Mouse (Mus musculus) heart, adult 2 months (tissue): ENCODE data around the gene Mnt. TPM values are rescaled to one million over a fixed set of nuclear protein-coding genes. Genes with fewer than 3 reads are reported as not detected.
A peak's percentile ranks its signal among the peaks of the same experiment; 100 is the strongest.
"Not testable (repeated sequence)": the region's sequence is repeated elsewhere in the genome, so short reads cannot be mapped to it uniquely, and the experiment has no call there.

Experiments used
- DNase-seq, 2 experiments: peaks; one replicate each; pipeline ENCODE4 v3.0.0; 2021
- H3K27ac ChIP-seq: fragments of 200-600 bp; 2 replicates; pipeline ENCODE4 v1.8.1; 2022
- H3K27me3 ChIP-seq: fragments of 200-500 bp; 2 replicates; pipeline ENCODE4 v1.6.1; 2012; ENCODE audit warnings: mild to moderate bottlenecking, low read length, inconsistent platforms, mixed read lengths; ENCODE audit not compliant: control insufficient read depth, insufficient read depth
- H3K36me3 ChIP-seq: fragments of 200-500 bp; 2 replicates; pipeline ENCODE4 v1.6.1; 2012; ENCODE audit warnings: low read length, inconsistent platforms; ENCODE audit not compliant: control insufficient read depth, insufficient read depth
- H3K4me1 ChIP-seq: fragments of 200-500 bp; 2 replicates; pipeline ENCODE4 v1.6.1; 2011; ENCODE audit warnings: low read length; ENCODE audit not compliant: control insufficient read depth, insufficient read depth
- H3K4me3 ChIP-seq: fragments of 200-600 bp; 2 replicates; pipeline ENCODE4 v1.8.1; 2022
- H3K79me2 ChIP-seq: fragments of 200-500 bp; replicated peaks from 2 replicates; pipeline ENCODE4 v1.6.1; 2012; ENCODE audit warnings: mild to moderate bottlenecking, inconsistent platforms, low read length, moderate library complexity, mixed read lengths; ENCODE audit not compliant: control insufficient read depth, insufficient read depth
- H3K9ac ChIP-seq: fragments of 200-500 bp; 2 replicates; pipeline ENCODE4 v1.6.1; 2012; ENCODE audit warnings: low read depth, mild to moderate bottlenecking, control low read depth, inconsistent platforms, low read length, mixed read lengths
- CTCF ChIP-seq: fragments of 200-600 bp; IDR thresholded peaks from 2 replicates; pipeline ENCODE4 v1.8.1; 2022; ENCODE audit warnings: antibody characterized with exemption, mild to moderate bottlenecking, moderate library complexity
- EP300 ChIP-seq: fragments of 200-500 bp; IDR thresholded peaks from 2 replicates; pipeline ENCODE4 v1.6.1; 2011; ENCODE audit warnings: low read depth, low read length, control low read depth; ENCODE audit not compliant: insufficient read depth
- POLR2A ChIP-seq: fragments of 200-500 bp; IDR thresholded peaks from 2 replicates; pipeline ENCODE4 v1.6.1; 2011; ENCODE audit warnings: mild to moderate bottlenecking, low read depth, low read length, control low read depth; ENCODE audit not compliant: insufficient read depth
- WGBS: fragments of 180-500 bp; shearing (Covaris S2); methylation state at CpG from one replicate; pipeline ENCODE4 v1.1.7; 2018; 5-methylcytosine and 5-hydroxymethylcytosine counted together
- intact Hi-C: fragments of 180-260 bp; cut with DNase I; formaldehyde crosslinking; loops from one replicate; pipeline ENCODE4 v1.15.1; 2025
- polyA plus RNA-seq: library from polyadenylated mRNA; depleted of rRNA; stranded (reverse); fragments of >200 nt; gene quantifications from 2 replicates; pipeline ENCODE4 v1.2.3, GENCODE M21; 2012
- total RNA-seq, 2 experiments: library from RNA; stranded (reverse); gene quantifications; 2 replicates each; pipeline ENCODE4 v1.2.3; 2021

Mnt gene
- total and polyA plus RNA-seq, 3 experiments = 6.7 to 10.7 (median 6.9) TPM

GRCm38 (mm10) chr11:74808251-74808853 is 22.4 kb upstream of the Mnt start:
- intact Hi-C loops = no loop called here
- Histone ChIP-seq H3K27ac (no peak overlapping the region), H3K9ac (no peak overlapping the region), H3K36me3 (no peaks in the 10 kb centered on the region), H3K79me2 (no peaks in the 10 kb centered on the region), H3K27me3 (no peaks in the 10 kb centered on the region), H3K4me3 (no peak overlapping the region), H3K4me1 (no peaks in the 10 kb centered on the region)
- TF ChIP-seq CTCF (no peak), POLR2A (no peak)
- DNase-seq = no peak
- 84% methylated on average over 6 of the region's 6 CpGs for WGBS

GRCm38 (mm10) chr11:74810134-74810533 is 20.6 kb upstream of the Mnt start:
- H3K9ac ChIP-seq = no peak overlapping the region
- no peak for TF ChIP-seq POLR2A
- peak; percentile 39 for TF ChIP-seq CTCF
- H3K36me3 ChIP-seq = no peaks in the 10 kb centered on the region
- no peaks in the 10 kb centered on the region for H3K79me2 ChIP-seq
- no peaks in the 10 kb centered on the region for H3K27me3 ChIP-seq
- H3K4me1 ChIP-seq = no peaks in the 10 kb centered on the region
- intact Hi-C loops = loop anchor here (5.0 kb wide), 1 partner anchor 37 kb away; no protein-coding TSS in a partner anchor
- DNase-seq = no peak
- no peak overlapping the region for H3K27ac ChIP-seq
- H3K4me3 ChIP-seq = no peak overlapping the region

- H3K4me1 ChIP-seq, H3K27me3 ChIP-seq, H3K79me2 ChIP-seq, H3K27ac ChIP-seq, DNase-seq, H3K36me3 ChIP-seq, H3K4me3 ChIP-seq, H3K9ac ChIP-seq: not testable (repeated sequence)
- intact Hi-C loops = loop anchor here (5.0 kb wide), 1 partner anchor 36 kb away; no protein-coding TSS in a partner anchor
- WGBS = 68% methylated on average over 3 of the region's 3 CpGs
These were observed 19.7 kb upstream of the Mnt start for GRCm38 (mm10) chr11:74811027-74811426.

GRCm38 (mm10) chr11:74811538-74811937 is 19.2 kb upstream of the Mnt start:
- Histone ChIP-seq H3K4me3 (no peak overlapping the region), H3K27me3 (no peaks in the 10 kb centered on the region), H3K9ac (no peak overlapping the region), H3K36me3 (no peaks in the 10 kb centered on the region), H3K4me1 (no peaks in the 10 kb centered on the region), H3K27ac (no peak overlapping the region), H3K79me2 (no peaks in the 10 kb centered on the region)
- WGBS = 80% methylated on average over 5 of the region's 5 CpGs
- intact Hi-C loops = loop anchor here (5.0 kb wide), 1 partner anchor 36 kb away; no protein-coding TSS in a partner anchor
- TF ChIP-seq EP300 (no peak), CTCF (no peak), POLR2A (no peak)
- no peak for DNase-seq

GRCm38 (mm10) chr11:74815795-74816194 is 14.9 kb upstream of the Mnt start:
- H3K9ac ChIP-seq = no peak overlapping the region
- H3K27ac ChIP-seq = no peak overlapping the region
- H3K4me1 ChIP-seq = no peaks in the 10 kb centered on the region
- no peaks in the 10 kb centered on the region; the same call in 1 of the 2 replicates for H3K79me2 ChIP-seq
- H3K36me3 ChIP-seq = no peaks in the 10 kb centered on the region
- DNase-seq = no peak
- no peaks in the 10 kb centered on the region for H3K27me3 ChIP-seq
- intact Hi-C loops = loop anchor here (2.0 kb wide), 1 partner anchor 181 kb away; no protein-coding TSS in a partner anchor
- TF ChIP-seq POLR2A (no peak), CTCF (peak; percentile 64)
- H3K4me3 ChIP-seq = no peak overlapping the region

- intact Hi-C loops = loop anchor here (1.0 kb wide), 1 partner anchor 27 kb away; no protein-coding TSS in a partner anchor
- Histone ChIP-seq H3K4me1 (peaks cover under 1% of the 10 kb centered on the region), H3K27me3 (no peaks in the 10 kb centered on the region), H3K4me3 (no peak overlapping the region), H3K27ac (no peak overlapping the region), H3K9ac (no peak overlapping the region), H3K79me2 (no peaks in the 10 kb centered on the region; the same call in 1 of the 2 replicates), H3K36me3 (no peaks in the 10 kb centered on the region)
- WGBS = 58% methylated on average over 1 of the region's 1 CpGs
- DNase-seq = no peak
- TF ChIP-seq POLR2A = no peak
- TF ChIP-seq EP300 = no peak
- TF ChIP-seq CTCF = no peak
These were observed 9.8 kb upstream of the Mnt start for GRCm38 (mm10) chr11:74820921-74821320.
